Mouse (Mus musculus): ENCODE measurements around the gene Pi16. TPM values are rescaled to one million over a fixed set of nuclear protein-coding genes. Genes with fewer than 3 reads are reported as not detected.

The Pi16 gene
- polyA plus RNA-seq, 1 experiment from 2014 or later: 2.6 TPM

Other genes with a start within 250 kb of the Pi16 start
- gene Cdkn1a, start 226.7 kb upstream of the Pi16 start, polyA plus RNA-seq (2015; fragmentation: Nextera tagmentation; extraction: Ambion mirVana): 144 and 167 TPM in 2 replicates
- gene Rab44, start 203.5 kb upstream of the Pi16 start, polyA plus RNA-seq (2015; fragmentation: Nextera tagmentation; extraction: Ambion mirVana): 4.0 and 4.1 TPM in 2 replicates
- gene Cpne5, start 79.5 kb upstream of the Pi16 start, polyA plus RNA-seq (2015; fragmentation: Nextera tagmentation; extraction: Ambion mirVana): 6.9 and 7.5 TPM in 2 replicates
- gene Ppil1, start 53.5 kb upstream of the Pi16 start, polyA plus RNA-seq (2015; fragmentation: Nextera tagmentation; extraction: Ambion mirVana): 129 and 130 TPM in 2 replicates
- 82.2 and 83.0 TPM in 2 replicates for gene BC004004, start 48.9 kb upstream of the Pi16 start, polyA plus RNA-seq (2015; fragmentation: Nextera tagmentation; extraction: Ambion mirVana)
- gene Mtch1, start 30.3 kb downstream of the Pi16 start, polyA plus RNA-seq (2015; fragmentation: Nextera tagmentation; extraction: Ambion mirVana): 91.7 and 102 TPM in 2 replicates
- 12.1 and 13.1 TPM in 2 replicates for gene Fgd2, start 43.2 kb downstream of the Pi16 start, polyA plus RNA-seq (2015; fragmentation: Nextera tagmentation; extraction: Ambion mirVana)
- gene Pim1, start 173.1 kb downstream of the Pi16 start, polyA plus RNA-seq (2015; fragmentation: Nextera tagmentation; extraction: Ambion mirVana): 11.8 and 13.5 TPM in 2 replicates
- gene Gm17657, start 232.0 kb downstream of the Pi16 start, polyA plus RNA-seq (2015; fragmentation: Nextera tagmentation; extraction: Ambion mirVana): not detected in 2 replicates
- 10.9 and 12.2 TPM in 2 replicates for gene Tbc1d22b, start 232.1 kb downstream of the Pi16 start, polyA plus RNA-seq (2015; fragmentation: Nextera tagmentation; extraction: Ambion mirVana)
- 0.61 and 0.65 TPM in 2 replicates for gene Tmem217, start 234.7 kb downstream of the Pi16 start, polyA plus RNA-seq (2015; fragmentation: Nextera tagmentation; extraction: Ambion mirVana)

All from stomach, embryonic 16.5 days (tissue).